8 mouse cellular contexts compared by ENCODE assay signal in genomic region chr11:120989523-120989922, GRCm38 (mm10). TPM values are rescaled to one million over a fixed set of nuclear protein-coding genes. Genes with fewer than 3 reads are reported as not detected.
DNase-seq lines count a peak whose midpoint lies in the region; ATAC-seq and TF ChIP-seq lines count a peak whose summit lies in the region.

No protein-coding gene starts in this region.

- TF ChIP-seq CTCF in heart, postnatal 0 days (IDR thresholded peaks at IDR 0.05; ENCODE audit: low read depth), result no peak
- TF ChIP-seq CTCF in G1E (IDR thresholded peaks at IDR 0.05; ENCODE audit: low read depth, low read length), result no peak
- TF ChIP-seq CTCF in forebrain, postnatal 0 days (IDR thresholded peaks at IDR 0.05; ENCODE audit: low read depth), result no peak

- 14% methylated on average over 1 of the region's 1 CpGs for WGBS in heart, postnatal 0 days
- WGBS in forebrain, postnatal 0 days, result 33% methylated on average over 1 of the region's 1 CpGs
- 34% methylated on average over 1 of the region's 1 CpGs for WGBS in midbrain, embryonic 12.5 days

- H3K4me1 ChIP-seq in heart, postnatal 0 days (ENCODE audit: control insufficient read depth, insufficient read depth), result peaks cover 37% of the 10 kb centered on the region
- H3K4me1 ChIP-seq in G1E (ENCODE audit: insufficient read depth, low read depth, low read length), result peaks cover 79% of the 10 kb centered on the region
- H3K4me1 ChIP-seq in forebrain, postnatal 0 days (ENCODE audit: insufficient read depth), result peaks cover 25% of the 10 kb centered on the region
- H3K4me1 ChIP-seq in midbrain, embryonic 12.5 days, result peaks cover 48% of the 10 kb centered on the region

- H3K36me3 ChIP-seq in heart, postnatal 0 days (replicated peaks; ENCODE audit: control insufficient read depth, insufficient read depth, low read length), result peaks cover 13% of the 10 kb centered on the region
- H3K36me3 ChIP-seq in G1E (replicated peaks), result peaks cover 78% of the 10 kb centered on the region
- H3K36me3 ChIP-seq in forebrain, postnatal 0 days (ENCODE audit: insufficient read depth), result 0 out of 2 replicates have a peak, but pooled peaks cover 10% of the 10 kb centered on the region
- H3K36me3 ChIP-seq in midbrain, embryonic 12.5 days, result peaks cover 13% of the 10 kb centered on the region

- no peak for DNase-seq in heart, postnatal 0 days (ENCODE audit: low spot score)
- no peak for DNase-seq in heart, postnatal 4 days
- DNase-seq in G1E (ENCODE audit: low spot score), result peak; percentile 19
- DNase-seq in forebrain, postnatal 0 days, result peak; percentile 8
- DNase-seq in right cerebral cortex, postnatal 10 days (ENCODE audit: low spot score in 2 of 2), result no peak
- DNase-seq in urinary bladder, postnatal 36 days (ENCODE audit: low spot score in 2 of 2), result no peak
- no peak for DNase-seq in thymus, postnatal 14 days

- no peaks in the 10 kb centered on the region for H3K9me3 ChIP-seq in heart, postnatal 0 days (replicated peaks; ENCODE audit: control insufficient read depth, low read length)
- no peaks in the 10 kb centered on the region for H3K9me3 ChIP-seq in G1E (replicated peaks)
- H3K9me3 ChIP-seq in forebrain, postnatal 0 days (ENCODE audit: low read length), result no peaks in the 10 kb centered on the region
- H3K9me3 ChIP-seq in midbrain, embryonic 12.5 days, result no peaks in the 10 kb centered on the region

- no peak for ATAC-seq in heart, postnatal 0 days (ENCODE audit: insufficient read depth, low read depth)
- ATAC-seq in G1E (ENCODE audit: extremely low read depth, insufficient number of reproducible peaks, low FRiP score, poor library complexity, severe bottlenecking), result no peak
- no peak for ATAC-seq in forebrain, postnatal 0 days
- ATAC-seq in midbrain, embryonic 12.5 days (ENCODE audit: low FRiP score, low read depth), result no peak

- H3K9ac ChIP-seq in heart, postnatal 0 days (replicated peaks; ENCODE audit: low read depth, low read length), result peak overlapping the region; percentile 100; the same call in 1 of the 2 replicates
- peak overlapping the region; percentile 99 for H3K9ac ChIP-seq in forebrain, postnatal 0 days
- peak overlapping the region; percentile 100 for H3K9ac ChIP-seq in midbrain, embryonic 12.5 days (replicated peaks)

- peak overlapping the region; percentile 76 for H3K4me2 ChIP-seq in heart, postnatal 0 days (ENCODE audit: low read depth, low read length)
- peak overlapping the region; percentile 71 for H3K4me2 ChIP-seq in forebrain, postnatal 0 days (ENCODE audit: low read depth)
- peak overlapping the region; percentile 92 for H3K4me2 ChIP-seq in midbrain, embryonic 12.5 days (replicated peaks)

- peak overlapping the region; percentile 98; the same call in 1 of the 2 replicates for H3K27ac ChIP-seq in heart, postnatal 0 days (ENCODE audit: low read depth)
- peak overlapping the region; percentile 96; the same call in 1 of the 2 replicates for H3K27ac ChIP-seq in forebrain, postnatal 0 days (ENCODE audit: low read depth, low read length)
- H3K27ac ChIP-seq in midbrain, embryonic 12.5 days (replicated peaks), result no peak overlapping the region

- no peak for TF ChIP-seq EP300 in heart, postnatal 0 days (IDR thresholded peaks at IDR 0.05; ENCODE audit: low read depth)

- no peaks in the 10 kb centered on the region for H3K27me3 ChIP-seq in heart, postnatal 0 days (ENCODE audit: control insufficient read depth, insufficient read depth, low read length)
- H3K27me3 ChIP-seq in G1E (ENCODE audit: insufficient read depth, low read length), result no peaks in the 10 kb centered on the region
- H3K27me3 ChIP-seq in forebrain, postnatal 0 days (ENCODE audit: insufficient read depth, low read length), result no peaks in the 10 kb centered on the region
- no peaks in the 10 kb centered on the region for H3K27me3 ChIP-seq in midbrain, embryonic 12.5 days

- peak overlapping the region; percentile 99 for H3K4me3 ChIP-seq in heart, postnatal 0 days (ENCODE audit: low read depth, low read length)
- peak overlapping the region; percentile 93 for H3K4me3 ChIP-seq in G1E (ENCODE audit: low read depth, low read length)
- peak overlapping the region; percentile 96 for H3K4me3 ChIP-seq in forebrain, postnatal 0 days (ENCODE audit: low read depth, low read length)
- peak overlapping the region; percentile 100 for H3K4me3 ChIP-seq in midbrain, embryonic 12.5 days

RNA-seq across cellular contexts. Expression of gene Csnk1d, which starts 1.6 kb away (rescaled TPM):
- 51.9 and 52.8 TPM in 2 replicates for total RNA-seq in heart, postnatal 0 days (2014; rRNA removed; ENCODE audit: low replicate concordance)
- 42.0 and 46.7 TPM in 2 replicates for polyA plus RNA-seq in heart, postnatal 0 days (2015; fragmentation: Nextera tagmentation; extraction: Ambion mirVana)
- total RNA-seq in heart, postnatal 4 days (2021), result 10 to 100 TPM; 84.4 to 91.9 TPM
- total RNA-seq in G1E (2014; fragmentation: Nextera tagmentation) (116 and 146 TPM in 2 replicates), G1E (2017) (61.2 and 73.6 TPM in 2 replicates)
- 195 and 227 TPM in 2 replicates for polyA plus RNA-seq in G1E (2012)
- total RNA-seq in forebrain, postnatal 0 days (2014; rRNA removed), result 77.9 and 107 TPM in 2 replicates
- polyA plus RNA-seq in forebrain, postnatal 0 days (2015; fragmentation: Nextera tagmentation; extraction: Ambion mirVana), result 84.8 and 108 TPM in 2 replicates
- 167 and 170 TPM in 2 replicates for polyA plus RNA-seq in midbrain, embryonic 12.5 days (2016; fragmentation: Nextera tagmentation; extraction: Ambion mirVana)

RNA-seq across cellular contexts. Expression of gene Slc16a3, which starts 41.2 kb away (rescaled TPM):
- total RNA-seq in heart, postnatal 0 days (2014; rRNA removed; ENCODE audit: low replicate concordance), result 153 and 260 TPM in 2 replicates
- polyA plus RNA-seq in heart, postnatal 0 days (2015; fragmentation: Nextera tagmentation; extraction: Ambion mirVana), result 15.6 and 17.0 TPM in 2 replicates
- 10 to 100 TPM; 13.3 to 22.8 TPM for total RNA-seq in heart, postnatal 4 days (2021)
- total RNA-seq in G1E (2014; fragmentation: Nextera tagmentation) (4.3 TPM in 1 of 2 replicates, not detected in the other), G1E (2017) (10.0 and 15.5 TPM in 2 replicates)
- polyA plus RNA-seq in G1E (2012), result 13.1 and 17.4 TPM in 2 replicates
- total RNA-seq in forebrain, postnatal 0 days (2014; rRNA removed), result 7.2 and 9.0 TPM in 2 replicates
- polyA plus RNA-seq in forebrain, postnatal 0 days (2015; fragmentation: Nextera tagmentation; extraction: Ambion mirVana), result 2.6 and 3.6 TPM in 2 replicates
- 27.1 and 29.4 TPM in 2 replicates for polyA plus RNA-seq in midbrain, embryonic 12.5 days (2016; fragmentation: Nextera tagmentation; extraction: Ambion mirVana)

RNA-seq across cellular contexts. Expression of gene Cd7, which starts 49.7 kb away (rescaled TPM):
- total RNA-seq in heart, postnatal 0 days (2014; rRNA removed; ENCODE audit: low replicate concordance), result not detected in 2 replicates
- 0.16 TPM in 1 of 2 replicates, not detected in the other for polyA plus RNA-seq in heart, postnatal 0 days (2015; fragmentation: Nextera tagmentation; extraction: Ambion mirVana)
- under 1 TPM in 1 of 2 experiments, not detected in 1; 0.29 TPM for total RNA-seq in heart, postnatal 4 days (2021)
- not detected in 2 replicates for total RNA-seq in G1E (2014; fragmentation: Nextera tagmentation)
- not detected in 2 replicates for total RNA-seq in G1E (2017)
- polyA plus RNA-seq in G1E (2012), result not detected in 2 replicates
- total RNA-seq in forebrain, postnatal 0 days (2014; rRNA removed), result not detected in 2 replicates
- polyA plus RNA-seq in forebrain, postnatal 0 days (2015; fragmentation: Nextera tagmentation; extraction: Ambion mirVana), result not detected in 2 replicates
- polyA plus RNA-seq in midbrain, embryonic 12.5 days (2016; fragmentation: Nextera tagmentation; extraction: Ambion mirVana), result not detected in 2 replicates

RNA-seq across cellular contexts. Expression of gene Ccdc57, which starts 56.9 kb away (rescaled TPM):
- 0.43 and 1.5 TPM in 2 replicates for total RNA-seq in heart, postnatal 0 days (2014; rRNA removed; ENCODE audit: low replicate concordance)
- polyA plus RNA-seq in heart, postnatal 0 days (2015; fragmentation: Nextera tagmentation; extraction: Ambion mirVana), result 1.3 and 1.6 TPM in 2 replicates
- 1 to 10 TPM; 2.1 to 2.4 TPM for total RNA-seq in heart, postnatal 4 days (2021)
- total RNA-seq in G1E (2014; fragmentation: Nextera tagmentation), result 4.2 and 7.0 TPM in 2 replicates
- 2.5 and 2.6 TPM in 2 replicates for total RNA-seq in G1E (2017)
- 2.6 and 2.8 TPM in 2 replicates for polyA plus RNA-seq in G1E (2012)
- total RNA-seq in forebrain, postnatal 0 days (2014; rRNA removed), result 8.8 and 11.6 TPM in 2 replicates
- polyA plus RNA-seq in forebrain, postnatal 0 days (2015; fragmentation: Nextera tagmentation; extraction: Ambion mirVana), result 4.9 and 6.9 TPM in 2 replicates
- polyA plus RNA-seq in midbrain, embryonic 12.5 days (2016; fragmentation: Nextera tagmentation; extraction: Ambion mirVana), result 5.9 and 6.3 TPM in 2 replicates

Comparison
In these comparisons a context has a peak if more than half of its experiments do, and no peak if none do; other contexts are left out.
1. DNase-seq: peak in G1E (single experiment) and forebrain, postnatal 0 days (single experiment); none in heart, postnatal 0 days (single experiment), heart, postnatal 4 days (single experiment), right cerebral cortex, postnatal 10 days (0 of 2), urinary bladder, postnatal 36 days (0 of 2) and thymus, postnatal 14 days (single experiment).
2. Peak in every context shown above with its lines, with median percentiles within 50 percentile points of each other: H3K4me2 ChIP-seq, H3K4me3 ChIP-seq and H3K9ac ChIP-seq.